Mouse (Mus musculus) small intestine, adult 2 months (tissue): ENCODE data around the gene Dhrs3.

ENCODE experiments used
- CTCF ChIP-seq: fragments of 200-500 bp; IDR thresholded peaks from 2 replicates; pipeline ENCODE4 v1.5.1; 2012; ENCODE audit warnings: low read depth, mild to moderate bottlenecking, control low read depth, inconsistent platforms, low read length, moderate library complexity, mixed read lengths; ENCODE audit not compliant: insufficient replicate concordance, insufficient read length; ENCODE audit errors: extremely low read depth
- POLR2A ChIP-seq: fragments of 200-500 bp; IDR thresholded peaks from 2 replicates; pipeline ENCODE4 v1.6.1; 2012; ENCODE audit warnings: low read depth, mild to moderate bottlenecking, control low read depth, inconsistent platforms, low read length, moderate library complexity

- TF ChIP-seq POLR2A, result no peak
- no peak for TF ChIP-seq CTCF
These were observed 23.9 kb downstream of the Dhrs3 start for GRCm38 (mm10) chr4:144916520-144916919.
